Mouse (Mus musculus) frontal cortex, postnatal 10 days (tissue): ENCODE data around the gene Tnip2.
A peak's percentile ranks its signal among the peaks of the same experiment; 100 is the strongest.

Experiments
- DNase-seq, 2 experiments: peaks; one replicate each; pipeline ENCODE4 v3.0.0; 2022; ENCODE audit warnings: low spot score in 2 of 2, mixed read lengths in 1 of 2

The Tnip2 gene

GRCm38 (mm10) chr5:34523958-34524485 is 10.2 kb upstream of the Tnip2 start:
- no peak for DNase-seq

- DNase-seq, result no peak
Measured at GRCm38 (mm10) chr5:34521337-34521736, 7.5 kb upstream of the Tnip2 start.

- DNase-seq, result no peak
Measured at GRCm38 (mm10) chr5:34520458-34521209, 6.8 kb upstream of the Tnip2 start.

- no peak for DNase-seq
Measured at GRCm38 (mm10) chr5:34519389-34519910, 5.7 kb upstream of the Tnip2 start.

GRCm38 (mm10) chr5:34517913-34518312 is 4.1 kb upstream of the Tnip2 start:
- DNase-seq, result peak in 1 of 2 experiments; percentile 58

- no peak for DNase-seq
Measured at GRCm38 (mm10) chr5:34515096-34515495, 1.3 kb upstream of the Tnip2 start.

- no peak for DNase-seq
Measured at GRCm38 (mm10) chr5:34514218-34514566, 401 bp upstream of the Tnip2 start.

GRCm38 (mm10) chr5:34512486-34512885 is 1.3 kb downstream of the Tnip2 start:
- DNase-seq, result no peak

GRCm38 (mm10) chr5:34502821-34503220 is 11.0 kb downstream of the Tnip2 start:
- no peak for DNase-seq

GRCm38 (mm10) chr5:34502411-34502810 is 11.4 kb downstream of the Tnip2 start:
- no peak for DNase-seq

- DNase-seq, result no peak
Measured at GRCm38 (mm10) chr5:34501588-34501987, 12.2 kb downstream of the Tnip2 start.

GRCm38 (mm10) chr5:34500886-34501285 is 12.9 kb downstream of the Tnip2 start:
- no peak for DNase-seq

- DNase-seq, result no peak
Measured at GRCm38 (mm10) chr5:34496745-34497144, 17.0 kb downstream of the Tnip2 start.

- DNase-seq, result no peak
Measured at GRCm38 (mm10) chr5:34489418-34489787, 24.4 kb downstream of the Tnip2 start.

- DNase-seq, result no peak
Measured at GRCm38 (mm10) chr5:34488741-34489417, 24.9 kb downstream of the Tnip2 start.

- no peak for DNase-seq
Measured at GRCm38 (mm10) chr5:34487320-34488090, 26.3 kb downstream of the Tnip2 start.

- no peak for DNase-seq
Measured at GRCm38 (mm10) chr5:34485731-34486130, 28.1 kb downstream of the Tnip2 start.

GRCm38 (mm10) chr5:34480926-34481325 is 32.9 kb downstream of the Tnip2 start:
- DNase-seq, result no peak

GRCm38 (mm10) chr5:34468039-34468775 is 45.6 kb downstream of the Tnip2 start:
- no peak for DNase-seq

GRCm38 (mm10) chr5:34466648-34467047 is 47.1 kb downstream of the Tnip2 start:
- DNase-seq, result no peak

GRCm38 (mm10) chr5:34466079-34466478 is 47.7 kb downstream of the Tnip2 start:
- DNase-seq, result no peak
